Mouse (Mus musculus) embryonic facial prominence, embryonic 11.5 days (tissue): Measurements from ENCODE around the gene Tmem43. TPM values are rescaled to one million over a fixed set of nuclear protein-coding genes. Genes with fewer than 3 reads are reported as not detected.
"Not testable (repeated sequence)": the region's sequence is repeated elsewhere in the genome, so short reads cannot be mapped to it uniquely, and the experiment has no call there.

Source experiments
- ATAC-seq: fragments of 200-750 bp; cut with Nextera tagmentation; replicated peaks from 2 replicates; pipeline ENCODE4 v1.8.0; 2017; ENCODE audit warnings: low read depth; ENCODE audit not compliant: insufficient number of reproducible peaks, low FRiP score, low TSS enrichment
- DNase-seq: peaks from one replicate; pipeline ENCODE4 v3.0.0-alpha.2; 2015; ENCODE audit warnings: low spot score
- H3K27ac ChIP-seq: fragments of 300-500 bp; sonication (generic); replicated peaks from 2 replicates; pipeline ENCODE4 v1.5.1; 2014; ENCODE audit warnings: mild to moderate bottlenecking, low read depth, low read length, control low read depth
- H3K27me3 ChIP-seq: fragments of 300-500 bp; sonication (generic); 2 replicates; pipeline ENCODE4 v1.6.1; 2014; ENCODE audit warnings: mild to moderate bottlenecking, low read length, moderate library complexity, mixed read lengths; ENCODE audit not compliant: control insufficient read depth, insufficient read depth
- H3K36me3 ChIP-seq: fragments of 300-500 bp; sonication (generic); replicated peaks from 2 replicates; pipeline ENCODE4 v1.6.1; 2014; ENCODE audit warnings: low read depth, mild to moderate bottlenecking, low read length, moderate library complexity, mixed read lengths; ENCODE audit not compliant: control insufficient read depth, insufficient read depth
- H3K4me1 ChIP-seq: fragments of 300-500 bp; sonication (generic); 2 replicates; pipeline ENCODE4 v1.6.1; 2014; ENCODE audit warnings: low read length, mixed read lengths; ENCODE audit not compliant: control insufficient read depth, insufficient read depth
- H3K4me2 ChIP-seq: fragments of 300-500 bp; sonication (generic); 2 replicates; pipeline ENCODE4 v1.6.1; 2014; ENCODE audit warnings: low read depth, mild to moderate bottlenecking, control low read depth, low read length, moderate library complexity
- H3K4me3 ChIP-seq: fragments of 300-500 bp; sonication (generic); 2 replicates; pipeline ENCODE4 v1.5.1; 2014; ENCODE audit warnings: low read depth, low read length, control low read depth
- H3K9ac ChIP-seq: fragments of 300-500 bp; sonication (generic); replicated peaks from 2 replicates; pipeline ENCODE4 v1.6.1; 2014; ENCODE audit warnings: mild to moderate bottlenecking, control low read depth, low read length
- H3K9me3 ChIP-seq: fragments of 300-500 bp; sonication (generic); replicated peaks from 2 replicates; pipeline ENCODE4 v1.6.1; 2016; ENCODE audit warnings: mild to moderate bottlenecking, low read length, inconsistent platforms, mixed read lengths; ENCODE audit not compliant: control insufficient read depth
- WGBS: fragments of 180-500 bp; shearing (Covaris S2); extraction: QIAGEN DNeasy Blood & Tissue Kit; methylation state at CpG from one replicate; pipeline ENCODE4 v1.1.7; 2014; 5-methylcytosine and 5-hydroxymethylcytosine counted together
- polyA plus RNA-seq: library from polyadenylated mRNA; unstranded; fragments of >200 nt; fragmentation: Nextera tagmentation; extraction: Ambion mirVana; gene quantifications from 2 replicates; pipeline ENCODE4 v1.2.1, GENCODE M21; 2014

The Tmem43 gene
- polyA plus RNA-seq, 1 experiment from 2014 or later, result 63.8 TPM

DNA sequence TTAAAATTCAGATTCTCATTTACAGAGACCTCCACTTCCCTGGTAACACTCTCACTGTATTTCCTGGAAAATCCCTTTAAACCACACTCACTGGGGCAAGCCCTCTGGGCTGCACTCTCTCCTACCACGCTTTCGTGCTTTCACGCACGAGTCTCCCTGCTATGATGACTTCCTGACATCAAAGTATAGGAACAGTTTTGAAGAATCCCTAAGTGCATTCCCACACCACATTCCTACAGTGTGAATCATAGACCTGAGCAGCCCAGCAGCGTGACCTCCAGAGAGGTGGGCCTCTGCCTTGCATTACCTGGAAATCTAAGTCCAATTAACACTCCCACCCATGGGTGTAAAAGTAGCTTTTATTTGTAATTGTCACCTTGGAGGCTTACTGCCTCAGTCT, 19.0 kb upstream of the Tmem43 start:
- 51% methylated on average over 5 of the region's 5 CpGs for WGBS
- no peaks in the 10 kb centered on the region for H3K36me3 ChIP-seq
- H3K9ac ChIP-seq, result no peak overlapping the region
- H3K4me1 ChIP-seq, result no peaks in the 10 kb centered on the region
- no peak overlapping the region for H3K4me2 ChIP-seq
- no peak overlapping the region for H3K4me3 ChIP-seq
- no peak overlapping the region for H3K27ac ChIP-seq
- no peak for DNase-seq
- H3K9me3 ChIP-seq, result no peaks in the 10 kb centered on the region
- ATAC-seq, result no peak
- no peaks in the 10 kb centered on the region for H3K27me3 ChIP-seq

DNA sequence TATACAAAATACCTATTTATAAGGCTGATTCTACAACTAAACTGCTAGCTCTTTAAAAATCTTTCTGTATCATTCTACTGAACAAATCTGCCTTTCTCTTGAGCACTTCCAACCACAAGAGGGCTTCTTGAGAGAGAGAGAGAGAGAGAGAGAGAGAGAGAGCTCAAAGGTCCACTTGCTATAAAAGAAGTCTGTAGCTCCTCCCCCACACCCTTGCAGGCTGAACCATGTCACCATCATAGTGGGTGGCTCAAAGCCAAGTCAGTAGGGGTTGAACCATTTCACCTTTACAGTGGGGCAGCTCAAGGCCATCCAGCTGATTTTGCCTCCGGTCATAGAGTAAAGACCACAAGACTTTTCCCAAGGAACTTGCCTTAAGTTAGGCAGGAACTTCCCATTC, 14.0 kb upstream of the Tmem43 start:
- H3K27ac ChIP-seq, result no peak overlapping the region
- no peaks in the 10 kb centered on the region for H3K9me3 ChIP-seq
- no peak overlapping the region for H3K9ac ChIP-seq
- H3K4me3 ChIP-seq, result no peak overlapping the region
- no peak overlapping the region for H3K4me2 ChIP-seq
- ATAC-seq, result no peak
- DNase-seq, result no peak
- H3K36me3 ChIP-seq, result no peaks in the 10 kb centered on the region
- no peaks in the 10 kb centered on the region for H3K4me1 ChIP-seq
- 95% methylated on average over 1 of the region's 1 CpGs for WGBS
- no peaks in the 10 kb centered on the region for H3K27me3 ChIP-seq

GRCm38 (mm10) chr6:91465756-91466155, 7.7 kb upstream of the Tmem43 start:
- Histone ChIP-seq H3K4me2 (no peak overlapping the region), H3K9ac (no peak overlapping the region), H3K27ac (no peak overlapping the region), H3K27me3 (no peaks in the 10 kb centered on the region), H3K4me3 (no peak overlapping the region), H3K36me3 (no peaks in the 10 kb centered on the region; the same call in 1 of the 2 replicates), H3K4me1 (no peaks in the 10 kb centered on the region), H3K9me3 (no peaks in the 10 kb centered on the region)
- ATAC-seq (no peak), DNase-seq (no peak)
- WGBS, result 96% methylated on average over 2 of the region's 2 CpGs

GRCm38 (mm10) chr6:91467106-91467505, 6.4 kb upstream of the Tmem43 start:
- DNase-seq (no peak), ATAC-seq (no peak)
- no peak overlapping the region for H3K27ac ChIP-seq
- no peaks in the 10 kb centered on the region for H3K4me1 ChIP-seq
- 80% methylated on average over 1 of the region's 1 CpGs for WGBS
- no peak overlapping the region for H3K4me3 ChIP-seq
- H3K4me2 ChIP-seq, result no peak overlapping the region
- H3K9me3 ChIP-seq, result no peaks in the 10 kb centered on the region
- no peaks in the 10 kb centered on the region for H3K27me3 ChIP-seq
- no peaks in the 10 kb centered on the region; the same call in 1 of the 2 replicates for H3K36me3 ChIP-seq
- H3K9ac ChIP-seq, result no peak overlapping the region

GRCm38 (mm10) chr6:91470712-91471111, 2.8 kb upstream of the Tmem43 start:
- Histone ChIP-seq H3K4me2 (no peak overlapping the region), H3K9me3 (no peaks in the 10 kb centered on the region), H3K36me3 (no peaks in the 10 kb centered on the region; the same call in 1 of the 2 replicates), H3K27me3 (no peaks in the 10 kb centered on the region), H3K9ac (no peak overlapping the region), H3K4me3 (no peak overlapping the region), H3K27ac (no peak overlapping the region), H3K4me1 (no peaks in the 10 kb centered on the region)
- DNase-seq, result no peak
- ATAC-seq, result no peak
- 79% methylated on average over 2 of the region's 2 CpGs for WGBS

GRCm38 (mm10) chr6:91471427-91471826, 2.1 kb upstream of the Tmem43 start:
- H3K36me3 ChIP-seq, ATAC-seq, H3K4me3 ChIP-seq, H3K27ac ChIP-seq, H3K9me3 ChIP-seq, H3K4me1 ChIP-seq, DNase-seq, H3K9ac ChIP-seq, H3K4me2 ChIP-seq, H3K27me3 ChIP-seq: not testable (repeated sequence)
- 94% methylated on average over 3 of the region's 3 CpGs for WGBS

GRCm38 (mm10) chr6:91472319-91472718, 1.2 kb upstream of the Tmem43 start:
- Histone ChIP-seq H3K4me1 (no peaks in the 10 kb centered on the region), H3K4me3 (peak overlapping the region; percentile 78), H3K27ac (no peak overlapping the region), H3K36me3 (no peaks in the 10 kb centered on the region), H3K4me2 (peak overlapping the region; percentile 57), H3K9me3 (no peaks in the 10 kb centered on the region), H3K9ac (peak overlapping the region; percentile 84), H3K27me3 (no peaks in the 10 kb centered on the region)
- 31% methylated on average over 6 of the region's 6 CpGs for WGBS
- ATAC-seq, result no peak
- peak; percentile 33 for DNase-seq

- no peak for DNase-seq
- under 1% methylated on average over 27 of the region's 27 CpGs for WGBS
- Histone ChIP-seq H3K27ac (no peak overlapping the region), H3K36me3 (no peaks in the 10 kb centered on the region; the same call in 1 of the 2 replicates), H3K27me3 (no peaks in the 10 kb centered on the region), H3K4me3 (peak overlapping the region; percentile 78), H3K9me3 (no peaks in the 10 kb centered on the region), H3K4me2 (peak overlapping the region; percentile 70), H3K9ac (peak overlapping the region; percentile 83), H3K4me1 (no peaks in the 10 kb centered on the region)
- peak; percentile 40 for ATAC-seq
Observed at GRCm38 (mm10) chr6:91473805-91474440, 420 bp downstream of the Tmem43 start.
